Mouse (Mus musculus): ENCODE data around the gene Ttc30b. TPM values are rescaled to one million over a fixed set of nuclear protein-coding genes. Genes with fewer than 3 reads are reported as not detected.
"Not testable (repeated sequence)": the region's sequence is repeated elsewhere in the genome, so short reads cannot be mapped to it uniquely, and the experiment has no call there.

Ttc30b gene
- polyA plus RNA-seq (2014; fragmentation: Nextera tagmentation; extraction: Ambion mirVana) = 14.8 and 15.0 TPM in 2 replicates

DNA sequence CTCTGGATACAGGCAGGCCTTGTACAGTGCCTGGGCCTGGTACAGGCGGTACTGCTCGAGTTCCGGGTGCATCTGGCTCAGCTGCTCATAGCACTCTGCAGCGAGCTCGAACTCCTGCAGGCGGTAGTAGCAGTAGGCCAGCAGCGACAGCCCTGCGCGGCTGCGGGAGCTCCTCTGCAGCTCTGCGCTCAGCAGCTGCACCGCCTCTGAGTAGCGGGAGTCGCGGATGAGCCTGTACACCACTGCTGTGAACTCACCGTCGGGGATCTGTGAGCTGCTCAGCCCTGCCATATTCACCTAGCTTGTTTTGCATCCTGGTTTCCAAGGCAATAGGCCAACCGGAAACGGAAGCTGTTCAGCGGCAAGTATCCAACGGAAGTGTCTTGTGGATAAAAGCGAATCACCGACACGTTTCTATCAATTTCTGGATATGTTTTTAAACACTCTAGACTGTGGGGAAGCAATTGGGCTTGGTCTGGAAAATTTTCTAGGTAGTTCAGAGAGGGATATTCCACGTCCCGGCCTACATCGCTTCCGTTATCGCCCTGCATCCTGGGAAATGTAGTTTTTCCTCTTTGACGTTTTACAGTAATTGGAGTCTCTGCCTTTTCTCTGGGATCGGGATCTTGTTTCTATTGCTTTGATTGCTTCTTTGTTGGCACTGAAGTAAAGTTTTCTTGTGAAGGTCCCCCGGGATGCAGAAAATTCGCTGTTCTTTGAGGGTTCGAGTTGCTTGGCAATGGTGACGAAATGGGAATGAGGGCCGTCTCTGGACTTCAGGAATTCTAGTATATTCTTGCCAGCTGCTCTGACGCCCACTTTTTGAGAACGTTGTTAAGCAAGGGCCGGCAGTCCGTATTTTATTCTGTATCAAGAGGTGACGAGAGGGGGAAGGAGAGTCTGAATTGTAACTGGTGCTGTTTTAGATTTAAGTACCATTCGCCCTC, at the start of gene Ttc30b:
TSS of gene Ttc30b (minus strand) at position 469 of the 947 bp plus-strand sequence.
- Histone ChIP-seq H3K27me3 (replicated peaks; ENCODE audit: control insufficient read depth, insufficient read depth, low read length) (0 out of 2 replicates have a peak, but pooled peaks cover 3% of the 10 kb centered on the region), H3K9ac (ENCODE audit: low read depth, low read length) (peak within 1 kb of the TSS; percentile 70), H3K4me3 (ENCODE audit: low read depth, low read length) (peak within 1 kb of the TSS; percentile 58), H3K4me1 (ENCODE audit: control insufficient read depth, insufficient read depth, low read length) (no peaks in the 10 kb centered on the region), H3K27ac (replicated peaks; ENCODE audit: low read depth, low read length) (peak within 1 kb of the TSS; percentile 93), H3K4me2 (ENCODE audit: low read depth, low read length) (peak within 1 kb of the TSS; percentile 73), H3K36me3 (ENCODE audit: control insufficient read depth, insufficient read depth, low read length) (no peaks in the 10 kb centered on the region), H3K9me3 (ENCODE audit: control insufficient read depth, low read length) (no peaks in the 10 kb centered on the region)
- ATAC-seq (ENCODE audit: low read depth) = peak; percentile 92
- DNase-seq (ENCODE audit: low spot score) = peak; percentile 92
- 3% methylated on average over 30 of the region's 42 CpGs for WGBS

DNA sequence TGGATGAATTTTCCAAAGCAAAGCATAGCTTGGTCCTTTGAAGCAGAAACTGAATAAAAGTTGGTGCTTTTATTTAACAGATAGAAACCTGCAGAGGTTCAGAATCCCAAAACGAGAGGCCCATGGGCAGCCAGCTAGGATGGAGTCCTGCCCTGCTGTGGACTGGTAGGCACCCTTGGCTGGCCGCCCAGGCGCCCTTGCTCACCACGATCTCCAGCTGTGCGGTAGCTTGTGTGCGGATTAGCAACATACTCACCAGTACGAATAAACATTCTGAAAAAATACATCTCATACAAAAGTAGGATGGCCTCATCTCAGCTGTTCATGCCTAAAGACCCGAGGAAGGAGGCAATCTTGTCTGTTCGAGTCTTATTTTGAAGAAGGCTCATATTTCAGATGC, 49.4 kb upstream of the Ttc30b start:
- no peak overlapping the region for H3K4me2 ChIP-seq (ENCODE audit: low read depth, low read length)
- no peak overlapping the region for H3K4me3 ChIP-seq (ENCODE audit: low read depth, low read length)
- H3K4me1 ChIP-seq (ENCODE audit: control insufficient read depth, insufficient read depth, low read length) = peaks cover 33% of the 10 kb centered on the region
- H3K27ac ChIP-seq (replicated peaks; ENCODE audit: low read depth, low read length) = no peak overlapping the region
- no peaks in the 10 kb centered on the region for H3K36me3 ChIP-seq (ENCODE audit: control insufficient read depth, insufficient read depth, low read length)
- no peak overlapping the region for H3K9ac ChIP-seq (ENCODE audit: low read depth, low read length)
- 52% methylated on average over 9 of the region's 9 CpGs for WGBS
- no peaks in the 10 kb centered on the region for H3K27me3 ChIP-seq (replicated peaks; ENCODE audit: control insufficient read depth, insufficient read depth, low read length)
- no peak for ATAC-seq (ENCODE audit: low read depth)
- peak; percentile 62 for DNase-seq (ENCODE audit: low spot score)
- no peaks in the 10 kb centered on the region for H3K9me3 ChIP-seq (ENCODE audit: control insufficient read depth, low read length)

DNA sequence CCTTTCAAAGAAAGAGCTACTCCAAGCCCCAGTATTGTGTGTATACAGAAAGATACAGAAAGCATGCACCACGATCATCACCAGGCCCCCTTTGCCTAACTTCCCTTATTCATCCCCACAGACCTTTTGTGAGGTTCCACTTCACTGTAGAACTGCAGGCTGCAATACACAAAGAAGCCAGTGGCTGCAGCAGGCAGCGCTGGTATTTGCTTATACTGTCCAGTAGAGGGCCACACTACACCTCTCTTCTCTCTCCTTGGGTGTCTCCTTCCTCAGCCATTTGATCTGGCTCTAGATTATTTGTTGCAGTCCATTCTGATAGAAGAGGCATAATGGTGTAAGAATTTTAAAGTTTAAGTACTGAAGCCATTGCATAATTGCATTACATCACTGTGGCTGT, 46.7 kb upstream of the Ttc30b start:
- H3K27me3 ChIP-seq (replicated peaks; ENCODE audit: control insufficient read depth, insufficient read depth, low read length) = no peaks in the 10 kb centered on the region
- 2% methylated on average over 2 of the region's 2 CpGs for WGBS
- no peaks in the 10 kb centered on the region for H3K36me3 ChIP-seq (ENCODE audit: control insufficient read depth, insufficient read depth, low read length)
- H3K4me3 ChIP-seq (ENCODE audit: low read depth, low read length) = no peak overlapping the region
- DNase-seq (ENCODE audit: low spot score) (peak; percentile 91), ATAC-seq (ENCODE audit: low read depth) (peak; percentile 71)
- H3K4me2 ChIP-seq (ENCODE audit: low read depth, low read length) = no peak overlapping the region
- no peak overlapping the region for H3K9ac ChIP-seq (ENCODE audit: low read depth, low read length)
- H3K27ac ChIP-seq (replicated peaks; ENCODE audit: low read depth, low read length) = no peak overlapping the region
- no peaks in the 10 kb centered on the region for H3K9me3 ChIP-seq (ENCODE audit: control insufficient read depth, low read length)
- peaks cover 18% of the 10 kb centered on the region; the same call in 1 of the 2 replicates for H3K4me1 ChIP-seq (ENCODE audit: control insufficient read depth, insufficient read depth, low read length)

DNA sequence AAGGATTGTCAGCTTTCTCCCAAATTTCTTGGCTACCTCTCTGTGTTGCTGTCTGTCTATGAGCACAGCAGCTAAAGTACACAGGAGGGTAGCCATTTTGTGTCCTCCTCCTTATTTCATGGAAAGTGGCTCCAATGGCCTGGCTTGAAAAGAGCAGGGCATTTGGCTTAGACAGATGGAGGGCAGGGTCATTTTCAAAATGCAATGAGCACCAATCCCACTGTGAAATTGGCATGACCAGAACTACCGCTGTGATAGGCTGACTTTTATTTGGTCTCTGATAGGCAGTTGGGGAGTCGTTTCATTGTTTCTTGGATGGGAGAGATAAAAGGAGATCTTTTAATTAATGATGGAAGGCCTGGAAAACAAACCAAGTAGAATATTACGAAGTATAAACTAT, 45.5 kb upstream of the Ttc30b start:
- Histone ChIP-seq H3K9ac (ENCODE audit: low read depth, low read length) (no peak overlapping the region), H3K4me2 (ENCODE audit: low read depth, low read length) (no peak overlapping the region), H3K4me1 (ENCODE audit: control insufficient read depth, insufficient read depth, low read length) (peaks cover 11% of the 10 kb centered on the region; the same call in 1 of the 2 replicates), H3K9me3 (ENCODE audit: control insufficient read depth, low read length) (no peaks in the 10 kb centered on the region), H3K36me3 (ENCODE audit: control insufficient read depth, insufficient read depth, low read length) (no peaks in the 10 kb centered on the region), H3K27ac (replicated peaks; ENCODE audit: low read depth, low read length) (no peak overlapping the region), H3K4me3 (ENCODE audit: low read depth, low read length) (no peak overlapping the region), H3K27me3 (replicated peaks; ENCODE audit: control insufficient read depth, insufficient read depth, low read length) (no peaks in the 10 kb centered on the region)
- DNase-seq (ENCODE audit: low spot score) = no peak
- 73% methylated on average over 3 of the region's 3 CpGs for WGBS
- ATAC-seq (ENCODE audit: low read depth) = no peak

DNA sequence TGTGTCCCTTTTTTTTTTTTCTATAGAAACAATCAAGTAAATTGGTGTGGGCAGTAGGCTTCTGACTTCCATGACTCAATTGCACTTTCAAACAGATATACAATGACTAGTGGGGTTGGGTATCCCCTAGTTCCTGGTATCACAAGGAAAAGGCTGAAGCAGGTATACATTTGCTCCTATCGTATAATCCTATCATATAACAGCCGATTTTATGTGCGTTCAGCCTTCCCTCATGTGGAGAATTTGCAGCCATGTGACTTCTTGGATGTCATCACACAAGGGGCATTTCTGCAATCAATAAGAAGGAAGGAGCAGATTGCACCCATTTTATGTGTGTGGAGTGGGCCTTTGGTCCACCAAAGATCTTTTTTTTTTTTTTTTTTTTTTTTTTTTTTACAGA, 44.7 kb upstream of the Ttc30b start:
- Histone ChIP-seq H3K9me3 (ENCODE audit: control insufficient read depth, low read length) (no peaks in the 10 kb centered on the region), H3K27me3 (replicated peaks; ENCODE audit: control insufficient read depth, insufficient read depth, low read length) (no peaks in the 10 kb centered on the region), H3K9ac (ENCODE audit: low read depth, low read length) (no peak overlapping the region), H3K36me3 (ENCODE audit: control insufficient read depth, insufficient read depth, low read length) (no peaks in the 10 kb centered on the region), H3K27ac (replicated peaks; ENCODE audit: low read depth, low read length) (no peak overlapping the region), H3K4me1 (ENCODE audit: control insufficient read depth, insufficient read depth, low read length) (peaks cover 5% of the 10 kb centered on the region; the same call in 1 of the 2 replicates), H3K4me2 (ENCODE audit: low read depth, low read length) (no peak overlapping the region), H3K4me3 (ENCODE audit: low read depth, low read length) (no peak overlapping the region)
- DNase-seq (ENCODE audit: low spot score) (no peak), ATAC-seq (ENCODE audit: low read depth) (no peak)
- WGBS = 96% methylated on average over 3 of the region's 3 CpGs

DNA sequence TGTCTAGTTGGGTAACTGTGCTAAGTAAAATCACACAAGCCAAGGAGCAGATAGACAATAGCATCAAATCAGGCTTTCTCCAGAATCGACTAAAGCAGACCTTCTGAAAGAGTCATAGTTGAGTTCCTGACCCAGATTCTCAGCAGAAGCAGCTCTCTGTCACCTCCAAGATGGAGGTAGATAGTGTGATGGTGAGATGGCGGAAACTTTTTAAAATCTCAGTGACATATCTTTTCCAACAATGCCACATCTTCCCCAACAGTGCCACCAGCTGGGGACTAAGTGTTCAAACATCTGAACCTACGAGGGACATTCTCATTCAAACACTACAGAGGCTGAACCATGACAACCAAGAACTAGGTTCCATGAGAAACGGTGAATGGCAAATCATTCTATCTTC, 44.2 kb upstream of the Ttc30b start:
- H3K4me2 ChIP-seq (ENCODE audit: low read depth, low read length) = no peak overlapping the region
- 96% methylated on average over 4 of the region's 4 CpGs for WGBS
- ATAC-seq (ENCODE audit: low read depth) (no peak), DNase-seq (ENCODE audit: low spot score) (no peak)
- no peaks in the 10 kb centered on the region for H3K9me3 ChIP-seq (ENCODE audit: control insufficient read depth, low read length)
- peaks cover under 1% of the 10 kb centered on the region; the same call in 1 of the 2 replicates for H3K4me1 ChIP-seq (ENCODE audit: control insufficient read depth, insufficient read depth, low read length)
- no peaks in the 10 kb centered on the region for H3K27me3 ChIP-seq (replicated peaks; ENCODE audit: control insufficient read depth, insufficient read depth, low read length)
- no peak overlapping the region for H3K27ac ChIP-seq (replicated peaks; ENCODE audit: low read depth, low read length)
- no peak overlapping the region for H3K4me3 ChIP-seq (ENCODE audit: low read depth, low read length)
- H3K9ac ChIP-seq (ENCODE audit: low read depth, low read length) = no peak overlapping the region
- H3K36me3 ChIP-seq (ENCODE audit: control insufficient read depth, insufficient read depth, low read length) = no peaks in the 10 kb centered on the region

DNA sequence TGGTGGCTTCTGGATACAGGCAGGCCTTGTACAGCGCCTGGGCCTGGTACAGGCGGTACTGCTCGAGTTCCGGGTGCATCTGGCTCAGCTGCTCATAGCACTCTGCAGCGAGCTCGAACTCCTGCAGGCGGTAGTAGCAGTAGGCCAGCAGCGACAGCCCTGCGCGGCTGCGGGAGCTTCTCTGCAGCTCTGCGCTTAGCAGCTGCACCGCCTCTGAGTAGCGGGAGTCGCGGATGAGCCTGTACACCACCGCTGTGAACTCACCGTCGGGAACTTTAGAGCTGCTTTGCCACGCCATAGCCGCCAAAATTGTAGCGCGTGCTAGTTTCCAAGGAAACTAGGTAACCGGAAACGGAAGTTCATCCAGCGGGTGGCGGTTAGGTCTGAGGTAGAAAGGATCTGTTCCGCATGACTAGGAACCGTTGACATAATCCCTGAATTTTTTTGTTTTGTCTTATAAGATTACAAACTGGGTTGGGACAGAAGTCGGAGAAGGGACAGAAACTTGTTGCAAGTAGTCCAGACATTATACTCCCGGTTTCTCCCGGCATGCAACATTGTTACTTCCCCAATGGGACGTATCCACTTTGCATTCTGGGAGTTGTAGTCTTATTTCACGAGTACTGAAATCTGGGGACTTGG, 43.2 kb upstream of the Ttc30b start, which contains the start of gene Ttc30a1:
TSS of gene Ttc30a1 (minus strand) at position 528 of the 642 bp plus-strand sequence.
- peak; percentile 78 for ATAC-seq (ENCODE audit: low read depth)
- WGBS = 3% methylated on average over 24 of the region's 34 CpGs
- 0 out of 2 replicates have a peak within 1 kb of the TSS, but pooled peaks have one; percentile 28 for H3K27ac ChIP-seq (replicated peaks; ENCODE audit: low read depth, low read length)

DNA sequence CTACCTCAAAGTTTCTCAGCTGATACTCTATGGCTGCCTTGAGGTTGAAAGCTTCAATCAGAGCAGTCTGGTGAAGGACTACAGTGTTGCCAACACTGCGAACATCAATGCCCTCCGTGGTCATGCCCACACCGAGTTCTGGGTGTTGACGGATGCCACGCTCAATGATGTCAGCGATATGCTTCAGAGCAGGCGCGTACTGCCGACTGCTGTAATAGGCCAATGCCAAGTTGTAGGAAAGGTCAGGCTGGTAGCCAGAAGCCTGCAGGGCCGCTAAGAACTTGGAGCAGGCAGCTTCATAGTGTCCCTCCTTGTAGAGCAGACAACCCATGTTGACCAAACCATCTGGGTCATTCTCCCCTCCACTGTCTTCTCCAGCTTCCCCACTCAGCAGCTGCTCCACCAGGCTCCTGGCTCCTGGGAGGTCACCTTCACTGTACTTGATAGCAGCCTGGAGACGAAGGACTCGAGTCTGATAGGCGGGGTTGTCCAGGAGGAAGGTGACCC, 42.6 kb upstream of the Ttc30b start:
- not testable (repeated sequence) for H3K27me3 ChIP-seq (replicated peaks; ENCODE audit: control insufficient read depth, insufficient read depth, low read length); ATAC-seq (ENCODE audit: low read depth); H3K36me3 ChIP-seq (ENCODE audit: control insufficient read depth, insufficient read depth, low read length); H3K27ac ChIP-seq (replicated peaks; ENCODE audit: low read depth, low read length); H3K9ac ChIP-seq (ENCODE audit: low read depth, low read length); DNase-seq (ENCODE audit: low spot score); H3K9me3 ChIP-seq (ENCODE audit: control insufficient read depth, low read length); H3K4me1 ChIP-seq (ENCODE audit: control insufficient read depth, insufficient read depth, low read length)
- 95% methylated on average over 13 of the region's 13 CpGs for WGBS
- H3K4me2 ChIP-seq (ENCODE audit: low read depth, low read length) = peak overlapping the region; percentile 63
- H3K4me3 ChIP-seq (ENCODE audit: low read depth, low read length) = peak overlapping the region; percentile 47

More for the DNA sequence above, 43.2 kb upstream of the Ttc30b start, which contains the start of gene Ttc30a1:
- not testable (repeated sequence) for H3K9me3 ChIP-seq (ENCODE audit: control insufficient read depth, low read length); H3K4me1 ChIP-seq (ENCODE audit: control insufficient read depth, insufficient read depth, low read length); H3K36me3 ChIP-seq (ENCODE audit: control insufficient read depth, insufficient read depth, low read length); H3K27me3 ChIP-seq (replicated peaks; ENCODE audit: control insufficient read depth, insufficient read depth, low read length)
- peak within 1 kb of the TSS; percentile 47 for H3K4me3 ChIP-seq (ENCODE audit: low read depth, low read length)
- peak within 1 kb of the TSS; percentile 63 for H3K4me2 ChIP-seq (ENCODE audit: low read depth, low read length)
- peak; percentile 94 for DNase-seq (ENCODE audit: low spot score)
- H3K9ac ChIP-seq (ENCODE audit: low read depth, low read length) = peak within 1 kb of the TSS; percentile 62

Data from embryonic facial prominence, embryonic 14.5 days (tissue).